Mouse (Mus musculus): ENCODE results near the gene Zfp950.

- TF ChIP-seq CTCF (IDR thresholded peaks at IDR 0.05; ENCODE audit: borderline replicate concordance, insufficient read depth, low read depth, low read length) (no peak), POLR2A (IDR thresholded peaks at IDR 0.05; ENCODE audit: borderline replicate concordance, insufficient read depth, low read length) (no peak)
Measured at GRCm38 (mm10) chr19:61056783-61057410, 83.7 kb downstream of the Zfp950 start.
